Mouse (Mus musculus): ENCODE results near the gene 4833439L19Rik. TPM values are rescaled to one million over a fixed set of nuclear protein-coding genes. Genes with fewer than 3 reads are reported as not detected.
A peak's percentile ranks its signal among the peaks of the same experiment; 100 is the strongest.

The 4833439L19Rik gene
- polyA plus RNA-seq, 1 experiment from 2014 or later = 259 TPM

GRCm38 (mm10) chr13:54562562-54562961, 2.7 kb downstream of the 4833439L19Rik start:
- 83% methylated on average over 7 of the region's 7 CpGs for WGBS
- Histone ChIP-seq H3K9me3 (replicated peaks; ENCODE audit: control insufficient read depth, low read length) (no peaks in the 10 kb centered on the region), H3K36me3 (ENCODE audit: control insufficient read depth, insufficient read depth, low read length) (peaks cover 57% of the 10 kb centered on the region), H3K9ac (ENCODE audit: low read length) (no peak overlapping the region), H3K4me3 (ENCODE audit: low read depth, low read length) (no peak overlapping the region), H3K4me1 (ENCODE audit: control insufficient read depth, insufficient read depth, low read length) (peaks cover 8% of the 10 kb centered on the region), H3K4me2 (ENCODE audit: low read length) (no peak overlapping the region), H3K27me3 (replicated peaks; ENCODE audit: control insufficient read depth, insufficient read depth, low read length) (no peaks in the 10 kb centered on the region), H3K27ac (ENCODE audit: low read depth, low read length) (no peak overlapping the region)
- DNase-seq (ENCODE audit: low spot score) (no peak), ATAC-seq (no peak)

GRCm38 (mm10) chr13:54560608-54561007, 4.6 kb downstream of the 4833439L19Rik start:
- ATAC-seq (no peak), DNase-seq (ENCODE audit: low spot score) (no peak)
- no peaks in the 10 kb centered on the region for H3K27me3 ChIP-seq (replicated peaks; ENCODE audit: control insufficient read depth, insufficient read depth, low read length)
- no peak overlapping the region for H3K4me2 ChIP-seq (ENCODE audit: low read length)
- no peaks in the 10 kb centered on the region for H3K9me3 ChIP-seq (replicated peaks; ENCODE audit: control insufficient read depth, low read length)
- H3K4me1 ChIP-seq (ENCODE audit: control insufficient read depth, insufficient read depth, low read length) = peaks cover 8% of the 10 kb centered on the region
- no peak overlapping the region for H3K9ac ChIP-seq (ENCODE audit: low read length)
- WGBS = 94% methylated on average over 7 of the region's 7 CpGs
- no peak overlapping the region for H3K4me3 ChIP-seq (ENCODE audit: low read depth, low read length)
- H3K36me3 ChIP-seq (ENCODE audit: control insufficient read depth, insufficient read depth, low read length) = peaks cover 75% of the 10 kb centered on the region
- H3K27ac ChIP-seq (ENCODE audit: low read depth, low read length) = no peak overlapping the region

- DNase-seq (ENCODE audit: low spot score) (no peak), ATAC-seq (no peak)
- Histone ChIP-seq H3K27ac (ENCODE audit: low read depth, low read length) (no peak overlapping the region), H3K36me3 (ENCODE audit: control insufficient read depth, insufficient read depth, low read length) (peaks cover 84% of the 10 kb centered on the region), H3K27me3 (replicated peaks; ENCODE audit: control insufficient read depth, insufficient read depth, low read length) (no peaks in the 10 kb centered on the region), H3K9ac (ENCODE audit: low read length) (no peak overlapping the region), H3K4me2 (ENCODE audit: low read length) (no peak overlapping the region), H3K4me3 (ENCODE audit: low read depth, low read length) (no peak overlapping the region), H3K9me3 (replicated peaks; ENCODE audit: control insufficient read depth, low read length) (no peaks in the 10 kb centered on the region), H3K4me1 (ENCODE audit: control insufficient read depth, insufficient read depth, low read length) (peaks cover 8% of the 10 kb centered on the region)
- WGBS = 97% methylated on average over 2 of the region's 2 CpGs
These were observed 5.6 kb downstream of the 4833439L19Rik start for GRCm38 (mm10) chr13:54559656-54560055.

- H3K36me3 ChIP-seq (ENCODE audit: control insufficient read depth, insufficient read depth, low read length) = peaks cover 96% of the 10 kb centered on the region
- no peak overlapping the region for H3K4me2 ChIP-seq (ENCODE audit: low read length)
- no peak for ATAC-seq
- no peak overlapping the region for H3K4me3 ChIP-seq (ENCODE audit: low read depth, low read length)
- no peak overlapping the region for H3K27ac ChIP-seq (ENCODE audit: low read depth, low read length)
- H3K9me3 ChIP-seq (replicated peaks; ENCODE audit: control insufficient read depth, low read length) = no peaks in the 10 kb centered on the region
- WGBS = 96% methylated on average over 1 of the region's 1 CpGs
- no peak for DNase-seq (ENCODE audit: low spot score)
- H3K27me3 ChIP-seq (replicated peaks; ENCODE audit: control insufficient read depth, insufficient read depth, low read length) = no peaks in the 10 kb centered on the region
- H3K9ac ChIP-seq (ENCODE audit: low read length) = no peak overlapping the region
- no peaks in the 10 kb centered on the region for H3K4me1 ChIP-seq (ENCODE audit: control insufficient read depth, insufficient read depth, low read length)
These were observed 7.6 kb downstream of the 4833439L19Rik start for GRCm38 (mm10) chr13:54557652-54558051.

GRCm38 (mm10) chr13:54556796-54557195, 8.4 kb downstream of the 4833439L19Rik start:
- no peak overlapping the region for H3K4me2 ChIP-seq (ENCODE audit: low read length)
- no peak overlapping the region for H3K4me3 ChIP-seq (ENCODE audit: low read depth, low read length)
- no peak overlapping the region for H3K27ac ChIP-seq (ENCODE audit: low read depth, low read length)
- no peak overlapping the region for H3K9ac ChIP-seq (ENCODE audit: low read length)
- H3K4me1 ChIP-seq (ENCODE audit: control insufficient read depth, insufficient read depth, low read length) = no peaks in the 10 kb centered on the region
- H3K27me3 ChIP-seq (replicated peaks; ENCODE audit: control insufficient read depth, insufficient read depth, low read length) = no peaks in the 10 kb centered on the region
- no peak for ATAC-seq
- peak; percentile 28 for DNase-seq (ENCODE audit: low spot score)
- no peaks in the 10 kb centered on the region for H3K9me3 ChIP-seq (replicated peaks; ENCODE audit: control insufficient read depth, low read length)
- peaks cover 96% of the 10 kb centered on the region for H3K36me3 ChIP-seq (ENCODE audit: control insufficient read depth, insufficient read depth, low read length)
- 88% methylated on average over 3 of the region's 3 CpGs for WGBS

- H3K4me3 ChIP-seq (ENCODE audit: low read depth, low read length) = no peak overlapping the region
- no peak overlapping the region for H3K27ac ChIP-seq (ENCODE audit: low read depth, low read length)
- H3K4me1 ChIP-seq (ENCODE audit: control insufficient read depth, insufficient read depth, low read length) = no peaks in the 10 kb centered on the region
- 96% methylated on average over 9 of the region's 9 CpGs for WGBS
- DNase-seq (ENCODE audit: low spot score) = no peak
- no peak overlapping the region for H3K4me2 ChIP-seq (ENCODE audit: low read length)
- H3K9ac ChIP-seq (ENCODE audit: low read length) = no peak overlapping the region
- ATAC-seq = no peak
- no peaks in the 10 kb centered on the region for H3K9me3 ChIP-seq (replicated peaks; ENCODE audit: control insufficient read depth, low read length)
- peaks cover 96% of the 10 kb centered on the region for H3K36me3 ChIP-seq (ENCODE audit: control insufficient read depth, insufficient read depth, low read length)
- no peaks in the 10 kb centered on the region for H3K27me3 ChIP-seq (replicated peaks; ENCODE audit: control insufficient read depth, insufficient read depth, low read length)
These were observed 9.1 kb downstream of the 4833439L19Rik start for GRCm38 (mm10) chr13:54556176-54556575.

GRCm38 (mm10) chr13:54548036-54548435, 17.2 kb downstream of the 4833439L19Rik start:
- ATAC-seq (no peak), DNase-seq (ENCODE audit: low spot score) (no peak)
- Histone ChIP-seq H3K27ac (ENCODE audit: low read depth, low read length) (no peak overlapping the region), H3K4me1 (ENCODE audit: control insufficient read depth, insufficient read depth, low read length) (no peaks in the 10 kb centered on the region), H3K4me2 (ENCODE audit: low read length) (no peak overlapping the region), H3K9me3 (replicated peaks; ENCODE audit: control insufficient read depth, low read length) (no peaks in the 10 kb centered on the region), H3K27me3 (replicated peaks; ENCODE audit: control insufficient read depth, insufficient read depth, low read length) (no peaks in the 10 kb centered on the region), H3K36me3 (ENCODE audit: control insufficient read depth, insufficient read depth, low read length) (peaks cover 71% of the 10 kb centered on the region), H3K4me3 (ENCODE audit: low read depth, low read length) (no peak overlapping the region), H3K9ac (ENCODE audit: low read length) (no peak overlapping the region)
- 89% methylated on average over 7 of the region's 7 CpGs for WGBS

GRCm38 (mm10) chr13:54532134-54532533, 33.1 kb downstream of the 4833439L19Rik start:
- Histone ChIP-seq H3K27ac (ENCODE audit: low read depth, low read length) (no peak overlapping the region), H3K4me1 (ENCODE audit: control insufficient read depth, insufficient read depth, low read length) (no peaks in the 10 kb centered on the region), H3K4me3 (ENCODE audit: low read depth, low read length) (no peak overlapping the region), H3K9me3 (replicated peaks; ENCODE audit: control insufficient read depth, low read length) (no peaks in the 10 kb centered on the region), H3K36me3 (ENCODE audit: control insufficient read depth, insufficient read depth, low read length) (peaks cover 68% of the 10 kb centered on the region), H3K27me3 (replicated peaks; ENCODE audit: control insufficient read depth, insufficient read depth, low read length) (no peaks in the 10 kb centered on the region), H3K9ac (ENCODE audit: low read length) (no peak overlapping the region), H3K4me2 (ENCODE audit: low read length) (no peak overlapping the region)
- ATAC-seq = no peak
- no peak for DNase-seq (ENCODE audit: low spot score)

GRCm38 (mm10) chr13:54527140-54527539, 38.1 kb downstream of the 4833439L19Rik start:
- DNase-seq (ENCODE audit: low spot score) (no peak), ATAC-seq (no peak)
- Histone ChIP-seq H3K9me3 (replicated peaks; ENCODE audit: control insufficient read depth, low read length) (no peaks in the 10 kb centered on the region), H3K27me3 (replicated peaks; ENCODE audit: control insufficient read depth, insufficient read depth, low read length) (no peaks in the 10 kb centered on the region), H3K27ac (ENCODE audit: low read depth, low read length) (no peak overlapping the region), H3K4me1 (ENCODE audit: control insufficient read depth, insufficient read depth, low read length) (no peaks in the 10 kb centered on the region), H3K4me2 (ENCODE audit: low read length) (no peak overlapping the region), H3K4me3 (ENCODE audit: low read depth, low read length) (no peak overlapping the region), H3K9ac (ENCODE audit: low read length) (no peak overlapping the region), H3K36me3 (ENCODE audit: control insufficient read depth, insufficient read depth, low read length) (peaks cover 73% of the 10 kb centered on the region)
- 92% methylated on average over 6 of the region's 6 CpGs for WGBS

Data from forebrain, embryonic 14.5 days (tissue).